Mouse (Mus musculus) intestine, embryonic 16.5 days (tissue): Measurements from ENCODE around the gene Ofd1. TPM values are rescaled to one million over a fixed set of nuclear protein-coding genes. Genes with fewer than 3 reads are reported as not detected.

Experiments used
- ATAC-seq: fragments of 200-750 bp; cut with Nextera tagmentation; 2 replicates; pipeline ENCODE4 v1.8.0; 2017; ENCODE audit warnings: moderate TSS enrichment, moderate library complexity
- H3K27ac ChIP-seq: fragments of 300-500 bp; sonication (generic); 2 replicates; pipeline ENCODE4 v1.5.1; 2014; ENCODE audit warnings: mild to moderate bottlenecking, low read length
- H3K27me3 ChIP-seq: fragments of 300-500 bp; sonication (generic); replicated peaks from 2 replicates; pipeline ENCODE4 v1.6.1; 2014; ENCODE audit warnings: low read length, control low read depth, mixed read lengths; ENCODE audit not compliant: control insufficient read depth, insufficient read depth
- H3K36me3 ChIP-seq: fragments of 300-500 bp; sonication (generic); 2 replicates; pipeline ENCODE4 v1.6.1; 2014; ENCODE audit warnings: low read length, control low read depth; ENCODE audit not compliant: control insufficient read depth, insufficient read depth
- H3K4me1 ChIP-seq: fragments of 300-500 bp; sonication (generic); 2 replicates; pipeline ENCODE4 v1.6.1; 2014; ENCODE audit warnings: low read length, control low read depth, mixed read lengths; ENCODE audit not compliant: control insufficient read depth, insufficient read depth
- H3K4me2 ChIP-seq: fragments of 300-500 bp; sonication (generic); 2 replicates; pipeline ENCODE4 v1.6.1; 2014; ENCODE audit warnings: low read depth, low read length, control low read depth
- H3K4me3 ChIP-seq: fragments of 300-500 bp; sonication (generic); 2 replicates; pipeline ENCODE4 v1.5.1; 2014; ENCODE audit warnings: mild to moderate bottlenecking, low read length
- H3K9ac ChIP-seq: fragments of 300-500 bp; sonication (generic); 2 replicates; pipeline ENCODE4 v1.6.1; 2014; ENCODE audit warnings: low read depth, low read length
- H3K9me3 ChIP-seq: fragments of 300-500 bp; sonication (generic); 2 replicates; pipeline ENCODE4 v1.6.1; 2016; ENCODE audit warnings: low read length, control low read depth; ENCODE audit not compliant: control insufficient read depth
- WGBS: fragments of 180-500 bp; shearing (Covaris S2); extraction: QIAGEN DNeasy Blood & Tissue Kit; methylation state at CpG from one replicate; pipeline ENCODE4 v1.1.7; 2014; 5-methylcytosine and 5-hydroxymethylcytosine counted together
- polyA plus RNA-seq: library from polyadenylated mRNA; unstranded; fragments of >200 nt; fragmentation: Nextera tagmentation; extraction: Ambion mirVana; gene quantifications from 2 replicates; pipeline ENCODE4 v1.2.1, GENCODE M21; 2015

Gene Ofd1
- 4.3 and 4.5 TPM in 2 replicates for polyA plus RNA-seq

DNA sequence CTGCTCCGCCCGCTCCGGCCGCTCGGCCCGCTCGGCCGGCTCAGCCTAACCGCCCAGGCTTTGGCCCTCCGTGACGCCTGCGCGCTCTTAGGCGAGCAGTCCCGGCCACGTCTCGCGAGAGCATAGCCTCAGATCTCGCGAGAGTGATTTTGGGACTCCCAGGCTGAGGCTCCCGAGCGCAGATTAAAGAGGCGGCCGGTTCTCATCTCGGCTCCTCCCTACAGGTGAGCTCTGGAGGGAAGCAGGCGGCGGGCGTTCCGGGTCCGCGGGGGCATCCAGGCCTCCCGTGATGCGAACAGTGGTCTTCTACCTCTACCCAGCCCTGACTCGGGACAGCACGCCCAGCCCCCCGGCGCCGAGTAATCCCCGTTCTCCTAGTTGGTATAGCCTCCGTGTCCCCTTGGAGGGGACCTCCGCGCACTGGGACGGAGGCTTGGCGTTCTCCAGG is at the start of gene Ofd1:
Gene Ofd1 (minus strand): TSS at position 89 of the 448 bp plus-strand sequence.
- Histone ChIP-seq H3K4me2 (peak within 1 kb of the TSS; percentile 54), H3K9me3 (no peaks in the 10 kb centered on the region), H3K27ac (peak within 1 kb of the TSS; percentile 74), H3K4me1 (no peaks in the 10 kb centered on the region), H3K27me3 (no peaks in the 10 kb centered on the region; the same call in 1 of the 2 replicates), H3K4me3 (peak within 1 kb of the TSS; percentile 65), H3K9ac (peak within 1 kb of the TSS; percentile 79), H3K36me3 (no peaks in the 10 kb centered on the region)
- WGBS = 11% methylated on average over 44 of the region's 44 CpGs
- ATAC-seq = peak; percentile 100

DNA sequence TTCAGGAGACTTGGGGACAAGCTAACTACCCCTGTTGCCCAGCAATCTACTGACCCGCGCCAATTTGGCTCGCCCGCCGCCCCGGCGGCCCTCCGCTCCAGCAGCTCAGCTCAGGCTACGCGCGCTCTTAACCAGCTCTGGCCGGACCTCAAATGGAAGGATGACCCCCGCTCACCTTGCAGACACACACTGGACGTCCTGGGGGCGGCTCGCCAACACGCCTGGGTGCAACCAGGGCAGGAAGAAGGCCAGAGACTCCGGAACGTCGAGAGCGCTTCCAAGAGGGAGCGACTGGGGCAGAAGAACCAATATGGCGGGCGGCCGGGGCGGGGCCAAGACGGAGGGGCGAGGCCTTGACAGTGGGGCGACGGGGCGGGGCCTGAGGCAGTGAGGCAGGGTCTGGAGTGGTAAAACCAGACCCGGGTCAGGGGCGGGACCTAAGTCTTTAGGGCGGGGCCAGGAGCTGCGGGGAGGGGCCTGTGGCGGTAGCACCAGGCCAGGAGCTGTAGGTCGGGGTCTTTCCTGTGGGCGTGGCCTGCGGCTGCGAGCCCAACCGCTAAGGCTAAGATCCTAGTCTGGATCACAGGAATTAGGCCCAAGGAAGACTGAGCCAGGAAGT is 39.0 kb upstream of the Ofd1 start, which contains the start of gene Rab9:
Gene Rab9 (minus strand): TSS at position 503 of the 619 bp plus-strand sequence.
- Histone ChIP-seq H3K4me3 (peak within 1 kb of the TSS; percentile 62), H3K9me3 (no peaks in the 10 kb centered on the region), H3K36me3 (no peaks in the 10 kb centered on the region), H3K4me1 (no peaks in the 10 kb centered on the region), H3K9ac (peak within 1 kb of the TSS; percentile 81), H3K27ac (peak within 1 kb of the TSS; percentile 86), H3K4me2 (peak within 1 kb of the TSS; percentile 44), H3K27me3 (no peaks in the 10 kb centered on the region)
- ATAC-seq = peak; percentile 97
- WGBS = 13% methylated on average over 40 of the region's 41 CpGs

DNA sequence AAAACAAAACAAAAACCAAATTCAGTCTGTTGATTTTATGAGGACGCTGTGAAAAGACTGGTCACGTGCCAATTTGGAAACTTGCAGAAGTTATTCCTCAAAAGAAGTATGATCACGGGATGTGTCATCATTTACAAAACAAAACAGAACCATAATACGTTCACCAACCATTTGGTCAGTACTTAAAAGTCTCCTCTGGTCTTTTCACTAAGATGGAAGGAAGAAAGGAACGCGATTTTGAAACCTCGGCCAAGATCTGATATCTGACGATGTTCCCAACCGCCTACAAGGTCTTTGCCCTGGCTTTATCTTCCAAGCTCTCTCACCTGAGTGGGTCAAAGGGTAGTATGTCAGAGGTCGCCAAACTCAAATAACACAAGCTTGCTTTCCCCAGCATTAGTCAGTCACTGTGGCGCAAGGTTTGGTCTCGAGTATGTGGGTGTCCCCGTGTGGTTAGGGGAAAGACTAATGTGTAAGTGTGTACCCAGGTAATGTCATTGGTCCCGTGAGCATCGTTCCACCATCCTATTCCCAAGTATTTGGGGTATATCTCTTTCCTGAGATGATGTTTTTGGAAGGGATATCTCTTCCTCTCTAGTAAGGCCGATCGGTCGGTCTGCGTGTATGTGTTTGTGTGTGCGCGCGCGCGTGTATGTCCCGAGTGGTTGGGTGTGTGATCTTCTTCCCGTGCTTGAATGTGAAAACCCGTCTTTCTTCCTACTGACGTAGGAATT is 38.3 kb upstream of the Ofd1 start:
- H3K27ac ChIP-seq = peak overlapping the region; percentile 86
- peak overlapping the region; percentile 81 for H3K9ac ChIP-seq
- H3K4me1 ChIP-seq = no peaks in the 10 kb centered on the region
- H3K36me3 ChIP-seq = no peaks in the 10 kb centered on the region
- peak; percentile 65 for ATAC-seq
- peak overlapping the region; percentile 44 for H3K4me2 ChIP-seq
- H3K4me3 ChIP-seq = peak overlapping the region; percentile 62
- WGBS = 21% methylated on average over 28 of the region's 28 CpGs
- no peaks in the 10 kb centered on the region for H3K9me3 ChIP-seq
- H3K27me3 ChIP-seq = no peaks in the 10 kb centered on the region

DNA sequence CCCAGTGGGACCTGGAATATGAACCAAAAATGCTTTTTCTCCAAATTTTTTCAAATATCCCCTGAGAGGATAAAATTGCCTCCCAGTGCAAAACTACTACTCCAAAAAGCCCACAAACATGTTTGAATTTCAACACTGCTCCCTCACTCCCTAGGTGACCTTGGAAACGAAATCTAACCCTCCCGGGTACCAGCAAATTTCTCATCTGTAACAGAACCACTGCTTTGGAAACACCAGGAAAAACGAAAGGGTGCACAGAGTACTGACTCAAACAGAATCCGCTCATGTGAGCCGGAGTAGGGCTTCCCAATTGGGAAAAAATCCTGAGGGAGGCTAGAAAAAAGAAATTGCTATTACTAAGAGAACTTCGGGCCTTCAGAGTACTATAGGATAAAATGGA is 36.9 kb upstream of the Ofd1 start:
- H3K4me2 ChIP-seq = peak overlapping the region; percentile 44
- no peaks in the 10 kb centered on the region for H3K27me3 ChIP-seq
- H3K4me1 ChIP-seq = no peaks in the 10 kb centered on the region
- no peak overlapping the region; the same call in 1 of the 2 replicates for H3K9ac ChIP-seq
- H3K36me3 ChIP-seq = no peaks in the 10 kb centered on the region
- no peaks in the 10 kb centered on the region for H3K9me3 ChIP-seq
- H3K4me3 ChIP-seq = no peak overlapping the region
- 61% methylated on average over 6 of the region's 6 CpGs for WGBS
- H3K27ac ChIP-seq = no peak overlapping the region
- ATAC-seq = no peak

DNA sequence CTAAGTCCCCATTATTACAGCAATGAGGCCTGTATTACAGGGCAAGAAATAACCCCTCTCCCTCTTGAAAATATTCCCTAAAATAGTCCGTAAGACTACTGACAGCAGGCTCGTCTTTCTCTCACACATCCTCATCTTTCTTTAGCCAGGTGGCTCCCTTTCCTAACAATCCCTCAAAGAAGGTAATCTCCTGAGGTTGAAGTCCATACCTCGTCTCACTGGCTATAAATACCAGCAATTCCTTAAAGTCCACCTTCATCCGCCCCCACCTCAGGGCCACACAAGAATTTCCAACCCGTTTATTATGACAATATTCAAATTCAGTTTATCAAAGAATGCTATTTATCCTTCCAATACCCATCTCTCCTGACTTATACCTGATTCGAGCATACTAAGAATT is 32.1 kb upstream of the Ofd1 start:
- H3K9ac ChIP-seq = no peak overlapping the region
- H3K27ac ChIP-seq = no peak overlapping the region
- no peaks in the 10 kb centered on the region for H3K4me1 ChIP-seq
- H3K4me3 ChIP-seq = no peak overlapping the region
- WGBS = 74% methylated on average over 6 of the region's 6 CpGs
- peak; percentile 51; the same call in 1 of the 2 replicates for ATAC-seq
- H3K4me2 ChIP-seq = no peak overlapping the region
- no peaks in the 10 kb centered on the region for H3K27me3 ChIP-seq
- H3K9me3 ChIP-seq = no peaks in the 10 kb centered on the region
- H3K36me3 ChIP-seq = no peaks in the 10 kb centered on the region

DNA sequence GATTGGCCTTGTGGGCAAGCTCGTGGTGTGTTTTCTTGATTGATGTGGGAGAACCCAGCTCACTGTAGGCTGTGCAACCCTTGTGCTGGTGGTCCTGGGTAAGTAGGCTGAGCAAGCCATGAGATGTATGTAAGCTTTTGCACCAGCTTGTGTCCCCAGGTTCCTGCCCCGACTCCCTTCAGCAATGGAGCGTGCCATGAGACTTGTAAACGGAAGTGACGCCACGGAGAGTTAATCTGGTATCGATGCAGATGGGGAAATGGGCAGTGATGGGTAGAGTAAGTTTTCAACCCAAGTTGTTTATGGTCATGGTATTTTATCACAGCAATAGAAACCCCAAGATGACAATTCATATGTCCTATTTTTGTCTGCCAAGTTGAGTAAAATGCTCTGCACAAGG is 27.8 kb upstream of the Ofd1 start:
- Histone ChIP-seq H3K36me3 (no peaks in the 10 kb centered on the region), H3K4me1 (no peaks in the 10 kb centered on the region), H3K27me3 (no peaks in the 10 kb centered on the region), H3K9ac (no peak overlapping the region), H3K4me3 (no peak overlapping the region), H3K27ac (no peak overlapping the region), H3K9me3 (no peaks in the 10 kb centered on the region), H3K4me2 (no peak overlapping the region)
- 95% methylated on average over 7 of the region's 7 CpGs for whole genome bisulfite sequencing
- ATAC-seq = no peak

DNA sequence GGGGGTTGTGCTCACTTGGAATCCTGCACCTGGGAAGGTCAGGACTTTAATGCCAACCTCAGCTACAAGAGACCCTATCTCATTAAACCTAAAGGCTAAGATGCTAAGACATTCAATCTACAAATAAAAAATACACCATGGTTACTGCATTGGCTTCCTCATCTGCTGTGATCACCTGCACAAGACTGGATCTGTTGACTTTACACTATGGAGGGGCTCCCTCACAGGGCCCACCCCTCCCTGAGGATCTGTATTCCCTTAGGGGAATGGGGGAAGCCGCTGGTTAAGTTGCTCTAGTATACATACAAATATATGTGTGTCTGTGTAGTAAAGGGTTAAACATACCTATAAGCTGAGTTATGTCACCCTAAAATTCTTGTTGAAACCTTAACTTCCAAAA is 15.0 kb upstream of the Ofd1 start:
- no peak overlapping the region for H3K4me2 ChIP-seq
- ATAC-seq = no peak
- H3K27ac ChIP-seq = no peak overlapping the region
- H3K4me3 ChIP-seq = no peak overlapping the region
- H3K36me3 ChIP-seq = no peaks in the 10 kb centered on the region
- H3K27me3 ChIP-seq = no peaks in the 10 kb centered on the region
- H3K9ac ChIP-seq = no peak overlapping the region
- no peaks in the 10 kb centered on the region for H3K4me1 ChIP-seq
- 93% methylated on average over 1 of the region's 1 CpGs for WGBS
- no peaks in the 10 kb centered on the region for H3K9me3 ChIP-seq

DNA sequence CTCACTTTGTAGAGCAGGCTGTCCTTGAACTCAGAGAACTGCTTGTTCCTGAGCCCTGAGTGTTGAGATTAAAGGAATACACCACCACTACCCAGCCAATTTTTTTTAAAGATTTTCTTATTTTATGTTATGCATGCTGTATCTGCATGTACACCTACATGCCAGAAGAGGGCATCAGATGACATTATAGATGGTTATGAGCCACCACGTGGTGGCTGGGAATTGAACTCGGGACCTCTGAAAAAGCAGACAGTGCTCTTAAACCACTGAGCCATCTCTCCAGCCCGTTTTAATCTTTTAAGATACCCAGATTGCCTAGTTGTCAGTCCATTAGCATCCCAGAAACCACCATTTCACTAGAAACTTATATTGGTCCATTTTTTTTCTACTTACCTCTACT is 13.8 kb upstream of the Ofd1 start:
- WGBS = 66% methylated on average over 3 of the region's 3 CpGs
- H3K4me3 ChIP-seq = no peak overlapping the region
- ATAC-seq = no peak

DNA sequence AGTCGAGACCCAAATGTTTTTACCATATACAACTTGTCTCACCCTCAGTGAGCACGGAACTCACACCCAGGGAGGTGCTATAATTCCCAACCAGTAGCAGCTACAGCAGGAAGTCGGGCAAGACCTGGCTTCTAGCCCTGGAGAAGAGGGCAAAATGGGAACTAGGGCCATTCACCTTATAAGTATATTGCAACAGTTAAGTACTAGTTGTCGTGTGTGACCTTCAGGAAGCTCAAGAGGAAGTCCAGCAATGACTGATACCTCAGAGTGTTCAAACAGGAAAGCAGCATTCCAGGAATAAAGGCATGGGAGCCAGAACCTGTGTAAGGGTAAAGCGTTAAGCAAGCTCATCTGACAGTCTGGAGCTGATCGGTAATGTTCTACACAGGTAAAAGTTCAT is 13.0 kb upstream of the Ofd1 start:
- no peaks in the 10 kb centered on the region for H3K36me3 ChIP-seq

More for the DNA sequence above, 13.8 kb upstream of the Ofd1 start:
- no peaks in the 10 kb centered on the region for H3K27me3 ChIP-seq
- H3K4me1 ChIP-seq = no peaks in the 10 kb centered on the region
- no peak overlapping the region for H3K9ac ChIP-seq
- no peaks in the 10 kb centered on the region for H3K36me3 ChIP-seq
- H3K27ac ChIP-seq = no peak overlapping the region
- no peaks in the 10 kb centered on the region for H3K9me3 ChIP-seq
- H3K4me2 ChIP-seq = no peak overlapping the region

More for the DNA sequence above, 13.0 kb upstream of the Ofd1 start:
- Histone ChIP-seq H3K9me3 (no peaks in the 10 kb centered on the region), H3K4me3 (no peak overlapping the region), H3K4me2 (no peak overlapping the region), H3K9ac (no peak overlapping the region), H3K27ac (no peak overlapping the region), H3K27me3 (no peaks in the 10 kb centered on the region), H3K4me1 (no peaks in the 10 kb centered on the region)
- 77% methylated on average over 6 of the region's 6 CpGs for WGBS
- ATAC-seq = no peak
